Mouse (Mus musculus) heart, postnatal 0 days (tissue): ENCODE measurements at regions not wholly inside any gene's neighbourhood (a gene's known extent, or its start where the extent isn't known, plus 50 kb on each side); places are given as distances from the start of the nearest gene placed in this dataset.
A peak's percentile ranks its signal among the peaks of the same experiment; 100 is the strongest.

Source experiments
- ATAC-seq: fragments of 200-750 bp; cut with Nextera tagmentation; 2 replicates; pipeline ENCODE4 v1.8.0; 2017; ENCODE audit warnings: low read depth, moderate number of reproducible peaks, moderate library complexity; ENCODE audit not compliant: insufficient read depth
- DNase-seq: peaks from one replicate; pipeline ENCODE4 v3.0.0-alpha.2; 2016; ENCODE audit warnings: low spot score
- H3K27ac ChIP-seq: fragments of 300-500 bp; sonication (generic); 2 replicates; pipeline ENCODE4 v1.5.1; 2014; ENCODE audit warnings: low read depth, mild to moderate bottlenecking
- H3K27me3 ChIP-seq: fragments of 300-500 bp; sonication (generic); 2 replicates; pipeline ENCODE4 v1.6.1; 2014; ENCODE audit warnings: low read length, mixed read lengths; ENCODE audit not compliant: control insufficient read depth, insufficient read depth
- H3K36me3 ChIP-seq: fragments of 300-500 bp; sonication (generic); replicated peaks from 2 replicates; pipeline ENCODE4 v1.6.1; 2014; ENCODE audit warnings: low read length, mixed read lengths; ENCODE audit not compliant: control insufficient read depth, insufficient read depth
- H3K4me1 ChIP-seq: fragments of 300-500 bp; sonication (generic); 2 replicates; pipeline ENCODE4 v1.6.1; 2014; ENCODE audit warnings: antibody characterized with exemption; ENCODE audit not compliant: control insufficient read depth, insufficient read depth
- H3K4me2 ChIP-seq: fragments of 300-500 bp; sonication (generic); 2 replicates; pipeline ENCODE4 v1.6.1; 2014; ENCODE audit warnings: low read depth, mild to moderate bottlenecking, low read length, moderate library complexity
- H3K4me3 ChIP-seq: fragments of 300-500 bp; sonication (generic); 2 replicates; pipeline ENCODE4 v1.5.1; 2014; ENCODE audit warnings: low read depth, low read length
- H3K9ac ChIP-seq: fragments of 300-500 bp; sonication (generic); replicated peaks from 2 replicates; pipeline ENCODE4 v1.6.1; 2014; ENCODE audit warnings: low read depth, low read length, mixed read lengths
- H3K9me3 ChIP-seq: fragments of 300-500 bp; sonication (generic); replicated peaks from 2 replicates; pipeline ENCODE4 v1.6.1; 2016; ENCODE audit warnings: low read length; ENCODE audit not compliant: control insufficient read depth
- CTCF ChIP-seq: IDR thresholded peaks from 2 replicates; pipeline ENCODE4 v1.5.1; 2016; ENCODE audit warnings: antibody characterized with exemption, control low read depth, low read depth
- EP300 ChIP-seq: IDR thresholded peaks from 2 replicates; pipeline ENCODE4 v1.6.1; 2016; ENCODE audit warnings: antibody characterized with exemption, low read depth
- WGBS: fragments of 180-500 bp; shearing (Covaris S2); extraction: QIAGEN DNeasy Blood & Tissue Kit; methylation state at CpG from one replicate; pipeline ENCODE4 v1.1.7; 2014; 5-methylcytosine and 5-hydroxymethylcytosine counted together

DNA sequence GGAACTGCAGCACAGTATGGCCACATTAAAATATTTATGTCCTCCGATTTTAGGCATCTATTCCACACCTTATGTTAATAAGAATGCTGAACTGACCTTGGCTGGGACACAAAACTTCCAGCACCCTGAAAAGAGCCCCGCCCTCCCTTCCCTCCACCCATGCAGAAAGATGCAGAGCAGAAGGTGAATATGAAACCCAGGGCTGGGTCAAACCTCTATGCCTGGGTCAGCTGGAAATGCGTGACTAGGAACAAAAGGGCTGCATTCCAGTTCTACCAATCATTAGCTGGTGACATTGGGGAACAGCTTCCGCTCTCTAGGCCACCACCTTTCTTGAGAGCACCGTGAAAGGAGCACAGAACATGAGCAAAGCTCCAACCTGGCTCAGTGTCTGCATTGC lies 114.9 kb upstream of the Slc24a5 start:
- Histone ChIP-seq H3K9ac (no peak overlapping the region), H3K36me3 (no peaks in the 10 kb centered on the region), H3K4me2 (no peak overlapping the region), H3K27me3 (no peaks in the 10 kb centered on the region), H3K4me1 (peaks cover 5% of the 10 kb centered on the region; the same call in 1 of the 2 replicates), H3K9me3 (no peaks in the 10 kb centered on the region), H3K27ac (no peak overlapping the region), H3K4me3 (no peak overlapping the region)
- 78% methylated on average over 5 of the region's 5 CpGs for WGBS
- DNase-seq (no peak), ATAC-seq (no peak)
- no peak for TF ChIP-seq EP300
- TF ChIP-seq CTCF = no peak

GRCm38 (mm10) chr2:124955843-124956242 lies 112.1 kb upstream of the Slc24a5 start:
- ATAC-seq (no peak), DNase-seq (no peak)
- TF ChIP-seq EP300 (no peak), CTCF (no peak)
- no peaks in the 10 kb centered on the region for H3K27me3 ChIP-seq
- no peak overlapping the region for H3K9ac ChIP-seq
- no peaks in the 10 kb centered on the region for H3K9me3 ChIP-seq
- WGBS = 58% methylated on average over 7 of the region's 7 CpGs
- H3K4me2 ChIP-seq = no peak overlapping the region
- no peaks in the 10 kb centered on the region for H3K4me1 ChIP-seq
- H3K4me3 ChIP-seq = no peak overlapping the region
- no peak overlapping the region for H3K27ac ChIP-seq
- H3K36me3 ChIP-seq = no peaks in the 10 kb centered on the region

DNA sequence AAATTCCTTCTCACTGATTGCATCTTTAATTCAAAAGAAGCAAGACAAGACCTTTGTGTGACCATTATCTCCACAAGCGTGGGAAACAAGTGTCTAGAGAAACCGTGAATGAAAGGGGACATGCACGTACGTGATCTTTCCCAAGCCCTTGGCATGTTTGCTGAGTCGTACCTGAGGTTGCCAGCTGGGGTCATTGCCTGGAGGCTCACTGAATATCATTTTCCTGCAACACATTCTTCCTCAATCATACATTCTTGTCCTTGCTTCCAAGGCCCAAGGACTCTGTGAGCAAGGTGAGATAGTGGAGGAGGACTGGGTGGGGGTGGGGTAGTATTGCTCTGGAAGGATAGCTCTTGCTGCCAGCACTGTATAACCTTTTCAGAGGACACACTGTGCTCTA lies 108.5 kb upstream of the Slc24a5 start:
- ATAC-seq (0 out of 2 replicates have a peak, but pooled peaks have one; percentile 30), DNase-seq (no peak)
- Histone ChIP-seq H3K4me2 (no peak overlapping the region), H3K4me3 (no peak overlapping the region), H3K27ac (no peak overlapping the region), H3K4me1 (no peaks in the 10 kb centered on the region), H3K27me3 (no peaks in the 10 kb centered on the region), H3K9me3 (no peaks in the 10 kb centered on the region), H3K36me3 (no peaks in the 10 kb centered on the region), H3K9ac (no peak overlapping the region)
- WGBS = 71% methylated on average over 5 of the region's 5 CpGs
- no peak for TF ChIP-seq CTCF
- no peak for TF ChIP-seq EP300

DNA sequence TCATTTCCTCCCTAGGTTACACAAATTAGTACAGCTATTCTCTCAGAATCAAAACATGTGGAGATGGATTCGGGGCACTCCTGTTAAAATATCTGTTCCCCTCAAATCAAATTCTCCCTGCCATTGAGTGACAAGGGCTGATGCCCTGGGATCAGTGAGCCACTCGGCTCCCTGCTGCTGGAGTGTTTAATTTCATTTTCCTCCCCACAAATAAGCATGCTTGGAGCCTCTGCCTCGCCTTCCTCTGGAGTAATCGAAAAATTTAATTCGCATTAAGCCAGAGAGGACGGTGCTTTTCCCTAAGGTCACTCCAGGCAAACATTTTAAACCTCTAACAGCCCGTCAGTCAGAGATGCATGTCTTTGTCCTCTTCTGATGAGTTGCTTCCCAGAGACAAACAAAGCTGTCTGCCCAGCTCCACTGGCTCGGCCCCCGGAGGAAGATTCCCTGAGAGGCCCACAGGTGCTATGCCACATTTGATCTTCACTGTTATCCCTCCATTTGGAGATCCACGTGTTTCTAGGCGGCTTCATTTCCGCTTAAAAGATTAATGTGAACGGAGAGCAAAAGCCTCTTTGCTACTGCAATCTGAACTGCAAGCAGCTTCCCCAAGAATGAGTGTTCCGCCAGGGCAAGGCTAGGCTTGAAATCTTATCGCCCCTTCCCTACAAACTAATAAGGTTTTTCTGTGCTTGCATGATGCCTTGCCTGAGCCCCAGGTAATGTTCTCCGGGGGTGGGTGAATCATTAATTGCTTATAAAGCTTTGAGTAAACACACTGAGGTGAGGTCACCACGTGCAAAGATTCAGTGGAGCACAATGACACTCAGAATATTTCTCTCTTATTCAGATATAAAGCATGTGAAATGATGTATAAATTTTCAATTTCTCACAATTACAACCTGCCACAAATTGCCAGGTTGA lies 95.8 kb upstream of the Slc24a5 start:
- H3K9ac ChIP-seq = no peak overlapping the region
- H3K27ac ChIP-seq = no peak overlapping the region
- H3K4me3 ChIP-seq = no peak overlapping the region
- H3K36me3 ChIP-seq = no peaks in the 10 kb centered on the region
- WGBS = 60% methylated on average over 17 of the region's 17 CpGs
- H3K4me2 ChIP-seq = no peak overlapping the region
- no peak for ATAC-seq
- H3K27me3 ChIP-seq = no peaks in the 10 kb centered on the region
- TF ChIP-seq CTCF (no peak), EP300 (no peak)
- H3K4me1 ChIP-seq = no peaks in the 10 kb centered on the region
- no peaks in the 10 kb centered on the region for H3K9me3 ChIP-seq
- no peak for DNase-seq

DNA sequence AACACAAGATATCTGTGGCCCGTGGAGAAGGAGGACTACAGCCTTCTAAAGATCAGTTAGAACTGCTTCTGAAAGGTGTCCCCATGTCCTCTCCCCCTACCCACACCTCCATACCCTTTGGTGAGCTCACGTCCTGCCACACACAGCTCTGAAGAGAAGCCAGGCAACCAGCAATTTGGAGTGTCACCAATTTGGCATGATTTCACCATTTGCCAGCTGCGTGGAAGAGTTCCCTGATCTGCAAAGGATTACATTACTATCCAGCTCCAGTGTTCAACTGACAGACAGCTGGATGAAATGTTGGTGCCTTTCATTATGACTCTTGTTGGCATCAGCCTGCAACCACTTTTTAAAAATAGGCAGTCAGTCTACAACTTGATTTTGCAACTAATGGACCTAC lies 92.8 kb upstream of the Slc24a5 start:
- Histone ChIP-seq H3K9ac (no peak overlapping the region), H3K4me1 (no peaks in the 10 kb centered on the region), H3K9me3 (no peaks in the 10 kb centered on the region), H3K4me3 (no peak overlapping the region), H3K27ac (no peak overlapping the region), H3K36me3 (no peaks in the 10 kb centered on the region), H3K4me2 (no peak overlapping the region), H3K27me3 (no peaks in the 10 kb centered on the region)
- TF ChIP-seq EP300 = no peak
- TF ChIP-seq CTCF = no peak
- 48% methylated on average over 3 of the region's 3 CpGs for WGBS
- ATAC-seq (no peak), DNase-seq (no peak)

GRCm38 (mm10) chr2:124990976-124991375 lies 76.9 kb upstream of the Slc24a5 start:
- no peak for DNase-seq
- no peak for ATAC-seq
- Histone ChIP-seq H3K4me1 (no peaks in the 10 kb centered on the region), H3K9me3 (no peaks in the 10 kb centered on the region), H3K4me3 (no peak overlapping the region), H3K9ac (no peak overlapping the region), H3K27me3 (no peaks in the 10 kb centered on the region), H3K27ac (no peak overlapping the region), H3K36me3 (no peaks in the 10 kb centered on the region), H3K4me2 (no peak overlapping the region)
- 79% methylated on average over 2 of the region's 2 CpGs for WGBS
- TF ChIP-seq EP300 (no peak), CTCF (no peak)
